Mouse (Mus musculus): ENCODE data around the gene Rpl39.

Gene Rpl39

GRCm38 (mm10) chrX:37067299-37067698 is 17.9 kb downstream of the Rpl39 start:
- DNase-seq (ENCODE audit: low read depth, low spot score), result no peak

GRCm38 (mm10) chrX:37063902-37064301 is 21.3 kb downstream of the Rpl39 start:
- DNase-seq (ENCODE audit: low read depth, low spot score), result no peak

- DNase-seq (ENCODE audit: low read depth, low spot score), result no peak
Measured at GRCm38 (mm10) chrX:37048890-37049823, 36.0 kb downstream of the Rpl39 start.

- no peak for DNase-seq (ENCODE audit: low read depth, low spot score)
Measured at GRCm38 (mm10) chrX:37048066-37048889, 36.9 kb downstream of the Rpl39 start, which contains the start of gene Sowahd. TSS of gene Sowahd (plus strand) at chrX:37048845.

DNA sequence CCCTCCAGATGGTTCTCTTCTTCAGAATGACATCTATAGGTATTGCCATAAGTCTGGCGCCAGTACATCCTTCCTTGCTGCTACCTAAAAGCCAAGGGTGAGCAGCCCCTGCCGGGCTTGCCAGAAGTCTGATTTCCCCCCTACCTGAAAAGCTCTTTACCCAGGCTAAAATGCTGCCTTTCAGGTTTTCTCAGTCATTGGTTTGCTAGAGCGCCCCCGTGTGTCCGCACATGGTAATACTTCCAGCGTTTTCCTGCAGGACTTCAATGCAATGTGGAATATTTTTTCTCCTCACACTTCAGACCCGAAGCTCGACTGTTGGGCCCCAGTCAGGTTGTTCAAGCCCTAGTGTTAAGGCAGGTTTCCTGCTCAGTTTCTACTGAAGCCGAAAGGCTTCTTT is 42.5 kb downstream of the Rpl39 start:
- no peak for DNase-seq (ENCODE audit: low read depth, low spot score)

All from embryo, embryonic 11.5 days (tissue).